Mouse (Mus musculus) right cerebral cortex, postnatal 25 days (tissue): ENCODE data around the gene Cmpk1.
"Not testable (repeated sequence)": the region's sequence is repeated elsewhere in the genome, so short reads cannot be mapped to it uniquely, and the experiment has no call there.

ENCODE experiments used
- DNase-seq: peaks from one replicate; pipeline ENCODE4 v3.0.0; 2022

Cmpk1 gene

GRCm38 (mm10) chr4:114986591-114987432 is at the start of gene Cmpk1:
Cmpk1 (minus strand) TSS chr4:114987241.
- DNase-seq: peak; percentile 87

GRCm38 (mm10) chr4:115035043-115035442 is 48.0 kb upstream of the Cmpk1 start:
- DNase-seq: no peak

GRCm38 (mm10) chr4:115019997-115020396 is 33.0 kb upstream of the Cmpk1 start:
- DNase-seq: no peak

DNA sequence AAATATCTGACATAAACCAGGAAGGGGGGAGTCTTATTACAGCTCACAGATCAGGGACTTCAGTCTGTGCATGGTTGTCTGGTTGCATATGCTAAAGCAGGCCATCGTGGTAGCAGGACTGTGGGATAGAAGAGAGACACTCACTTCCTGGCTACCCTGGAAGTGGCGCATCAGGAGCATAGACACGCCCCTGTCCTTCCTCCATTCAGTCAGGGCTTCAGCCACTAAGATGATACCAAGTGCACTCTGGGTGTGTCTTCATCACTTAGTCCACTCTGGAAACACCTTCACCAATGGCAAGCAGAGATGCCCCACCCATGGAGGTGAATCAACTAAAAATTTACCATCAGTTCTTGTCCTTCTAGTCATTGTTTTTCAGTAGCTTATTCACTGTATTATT is 27.2 kb upstream of the Cmpk1 start:
- no peak for DNase-seq

DNA sequence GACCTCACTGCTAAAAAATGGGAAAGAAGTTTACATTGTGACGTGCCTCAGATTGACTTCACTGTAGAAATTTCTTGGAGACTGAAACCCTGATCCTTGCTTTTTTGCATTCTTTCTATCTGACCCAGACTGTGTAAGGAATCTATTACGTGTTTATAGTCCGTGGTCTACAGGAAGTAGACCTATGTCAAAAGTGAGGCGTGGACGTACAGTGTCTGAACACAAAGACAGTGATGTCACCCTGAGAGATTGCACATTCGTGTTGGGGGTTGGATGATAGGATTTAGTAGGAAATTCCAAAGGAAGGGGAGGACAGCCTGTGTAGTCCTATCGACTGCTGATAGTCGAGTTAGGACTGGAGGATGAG is 13.4 kb upstream of the Cmpk1 start:
- DNase-seq: no peak

GRCm38 (mm10) chr4:114999773-115000428 is 12.9 kb upstream of the Cmpk1 start, which contains the start of gene Stil:
Stil (plus strand) TSS chr4:115000159.
- peak; percentile 94 for DNase-seq

DNA sequence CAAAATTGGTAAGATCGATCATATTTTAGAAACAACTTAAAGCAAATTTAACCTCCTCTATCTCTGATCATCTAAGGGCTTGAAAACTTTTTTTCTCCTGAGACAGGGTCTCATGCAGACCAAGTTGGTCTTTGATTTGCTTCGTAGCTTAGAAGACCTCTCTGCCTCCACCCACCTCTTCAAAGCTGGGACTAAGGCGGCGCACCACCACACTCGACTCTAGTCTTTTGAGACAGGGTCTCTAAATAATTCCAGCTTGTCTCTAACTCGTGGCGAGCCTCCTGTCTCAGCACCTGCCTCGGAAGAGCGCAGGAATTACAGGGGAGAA is 12.4 kb upstream of the Cmpk1 start:
- DNase-seq: no peak

DNA sequence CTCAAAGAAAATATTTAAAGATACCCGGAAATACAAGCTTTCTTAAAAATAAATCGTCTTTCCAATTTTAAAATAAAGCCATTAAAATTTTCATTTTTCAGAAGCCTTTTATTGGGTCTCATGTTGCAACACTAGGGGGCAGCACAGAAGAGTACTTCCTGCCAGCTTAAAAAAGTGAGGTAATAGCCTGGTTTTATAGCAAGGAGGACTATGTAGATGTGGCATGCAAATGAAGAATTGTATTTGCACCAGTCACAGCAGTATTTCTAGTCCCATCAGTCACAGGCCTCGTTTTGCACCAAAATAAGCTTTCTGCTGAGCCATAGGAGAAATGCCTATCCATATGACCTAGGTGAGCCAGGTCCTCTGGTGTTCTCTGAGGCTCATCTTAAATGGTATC is 10.0 kb upstream of the Cmpk1 start:
- no peak for DNase-seq

GRCm38 (mm10) chr4:114994218-114994617 is 7.2 kb upstream of the Cmpk1 start:
- no peak for DNase-seq

DNA sequence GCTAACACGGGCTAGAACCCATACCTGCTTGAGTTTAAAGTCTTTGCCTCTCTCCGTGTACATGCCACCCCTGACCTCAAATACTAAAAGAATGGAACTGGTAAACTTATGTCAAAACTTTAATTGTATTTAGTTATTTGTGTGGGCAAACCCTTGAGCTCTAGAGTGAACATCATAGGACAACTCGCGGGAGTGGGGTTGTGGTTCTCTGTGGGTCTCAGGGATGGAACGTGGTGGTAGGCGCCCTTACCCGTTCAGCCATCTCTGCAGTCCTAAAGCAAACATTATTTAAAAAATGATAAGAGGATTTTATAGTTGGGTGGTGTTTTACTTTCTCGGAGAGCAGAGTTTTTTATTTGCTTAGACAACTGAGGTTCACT is 840 bp downstream of the Cmpk1 start:
- no peak for DNase-seq

- DNase-seq: no peak
Observed at GRCm38 (mm10) chr4:114983020-114983419, 4.0 kb downstream of the Cmpk1 start.

GRCm38 (mm10) chr4:114982619-114983018 is 4.4 kb downstream of the Cmpk1 start:
- no peak for DNase-seq

- no peak for DNase-seq
Observed at GRCm38 (mm10) chr4:114973229-114973740, 13.8 kb downstream of the Cmpk1 start.

DNA sequence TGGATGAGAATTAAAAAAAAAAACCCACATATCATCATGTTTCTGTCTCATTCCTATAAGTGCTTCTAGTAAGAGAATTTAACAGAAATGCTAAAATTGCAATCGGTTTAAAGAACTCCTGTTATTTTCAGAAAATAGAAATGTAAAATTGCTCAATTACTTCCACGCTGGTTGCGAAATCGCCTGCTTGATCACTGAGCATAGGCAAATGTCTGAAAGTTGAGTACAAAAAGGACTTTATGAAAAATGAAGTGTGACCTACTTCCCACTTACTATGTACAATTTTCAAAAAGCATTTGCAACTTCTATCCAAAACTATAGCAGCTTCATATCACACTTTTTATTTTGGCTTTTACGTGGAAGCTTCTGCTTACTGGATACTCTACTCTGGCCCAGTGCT is 16.3 kb downstream of the Cmpk1 start:
- no peak for DNase-seq

- DNase-seq: not testable (repeated sequence)
Observed at GRCm38 (mm10) chr4:114960881-114961280, 26.2 kb downstream of the Cmpk1 start.

GRCm38 (mm10) chr4:114959533-114959932 is 27.5 kb downstream of the Cmpk1 start:
- DNase-seq: no peak

GRCm38 (mm10) chr4:114958786-114959185 is 28.3 kb downstream of the Cmpk1 start:
- DNase-seq: no peak

DNA sequence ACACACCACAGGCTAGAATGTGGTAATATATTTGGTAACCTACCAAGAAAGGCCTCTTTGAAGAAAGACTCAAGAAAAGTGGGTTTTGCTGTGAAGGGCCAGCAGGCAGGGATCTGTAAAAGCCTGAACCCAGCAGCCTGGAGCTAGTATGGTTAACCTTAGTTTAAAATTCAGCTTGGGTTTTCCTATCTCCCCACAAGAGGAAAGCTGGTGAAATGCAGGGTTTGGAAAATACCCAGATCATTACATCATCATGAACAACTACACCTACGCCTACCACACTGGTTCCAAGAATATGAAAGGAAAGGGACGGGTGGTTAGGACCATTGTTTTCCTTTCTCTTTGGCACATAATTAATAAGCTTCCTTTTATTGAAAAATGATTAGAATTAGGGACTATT is 28.8 kb downstream of the Cmpk1 start:
- no peak for DNase-seq

DNA sequence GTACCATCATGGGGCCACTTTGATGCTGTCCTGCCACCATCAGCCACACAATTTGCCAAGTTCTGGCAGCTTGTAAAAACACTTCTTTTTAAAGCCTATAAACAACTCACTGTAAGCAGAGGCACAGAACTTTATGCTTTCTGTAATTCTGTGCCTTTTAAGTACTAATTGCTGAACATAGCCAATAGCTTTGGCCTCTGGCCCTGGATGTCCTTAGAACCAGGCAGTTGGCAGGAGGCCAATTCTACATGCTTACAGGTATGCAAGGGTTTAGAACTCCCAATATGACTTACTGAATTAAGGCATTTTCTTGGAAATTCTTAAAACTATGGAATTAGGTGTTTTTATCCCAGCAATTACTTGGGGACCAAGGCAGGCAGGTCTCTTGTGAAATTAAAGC is 29.6 kb downstream of the Cmpk1 start:
- DNase-seq: no peak

- DNase-seq: no peak
Observed at GRCm38 (mm10) chr4:114953172-114953571, 33.9 kb downstream of the Cmpk1 start.

DNA sequence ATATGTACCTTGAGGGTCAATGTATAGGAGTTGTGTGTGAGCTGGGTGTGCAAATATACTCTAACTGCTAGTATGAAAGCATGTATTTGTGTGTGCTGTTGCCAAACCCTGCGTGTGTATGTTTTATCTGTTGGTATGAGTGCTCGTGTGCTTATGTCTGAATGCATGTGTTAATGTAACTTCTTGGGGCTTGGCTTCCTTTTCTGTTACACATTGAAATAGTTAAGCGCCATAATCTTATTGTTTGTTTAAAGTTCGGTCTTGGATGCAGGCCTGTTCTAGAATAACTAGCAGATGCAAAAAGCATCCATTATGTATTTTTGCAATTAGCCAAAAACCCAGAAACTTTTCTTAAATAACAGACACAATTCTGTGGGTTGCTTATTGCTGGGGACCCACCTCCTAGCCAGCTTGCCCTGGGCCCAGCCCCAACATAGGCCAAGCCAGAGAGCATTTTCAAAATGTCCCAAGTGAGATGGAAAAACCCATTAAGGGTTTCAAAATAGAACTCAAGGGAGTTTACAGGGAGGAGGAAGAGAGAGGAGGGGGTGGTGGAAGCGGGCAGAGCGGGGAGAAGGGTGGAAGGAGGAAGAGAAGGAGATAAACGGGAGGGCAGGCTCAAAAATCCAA is 39.1 kb downstream of the Cmpk1 start:
- no peak for DNase-seq

DNA sequence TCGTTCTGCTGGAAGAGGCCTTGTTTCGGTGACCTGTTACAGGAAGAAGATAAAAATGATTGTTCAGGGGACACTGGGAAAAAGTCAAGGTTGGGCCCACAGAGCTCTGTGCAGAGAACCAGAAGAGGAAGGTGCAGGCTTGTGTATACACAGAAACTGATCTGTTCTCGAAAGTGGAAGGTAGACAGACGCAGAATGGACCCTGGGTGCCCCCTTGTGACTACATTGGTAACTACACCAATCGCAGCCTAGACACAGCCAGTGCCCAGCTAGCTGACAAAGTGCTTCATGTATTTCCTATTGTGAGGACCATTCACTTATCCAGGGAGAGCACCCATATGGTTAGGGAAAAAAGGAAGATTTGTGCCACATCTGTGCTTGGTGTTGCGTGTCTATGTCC is 39.6 kb downstream of the Cmpk1 start:
- peak; percentile 80 for DNase-seq

DNA sequence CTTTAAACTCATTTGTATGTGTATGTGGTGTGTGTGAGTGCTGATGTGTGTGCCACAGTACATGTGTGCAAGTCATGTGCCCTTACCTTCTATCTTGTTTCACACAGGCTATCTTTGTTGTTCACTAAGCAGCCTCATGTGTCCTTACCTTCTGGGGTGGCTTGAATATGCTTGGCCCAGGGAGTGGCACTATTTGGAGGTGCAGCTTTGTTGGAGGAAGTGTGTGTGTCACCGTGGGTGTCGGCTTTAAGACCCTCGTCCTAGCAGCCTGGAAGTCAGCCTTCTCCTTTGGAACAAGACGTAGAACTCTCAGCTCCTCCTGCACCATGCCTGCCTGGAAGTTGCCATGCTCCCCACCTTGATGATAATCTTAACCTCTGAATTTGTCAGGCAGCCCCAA is 40.6 kb downstream of the Cmpk1 start:
- no peak for DNase-seq

DNA sequence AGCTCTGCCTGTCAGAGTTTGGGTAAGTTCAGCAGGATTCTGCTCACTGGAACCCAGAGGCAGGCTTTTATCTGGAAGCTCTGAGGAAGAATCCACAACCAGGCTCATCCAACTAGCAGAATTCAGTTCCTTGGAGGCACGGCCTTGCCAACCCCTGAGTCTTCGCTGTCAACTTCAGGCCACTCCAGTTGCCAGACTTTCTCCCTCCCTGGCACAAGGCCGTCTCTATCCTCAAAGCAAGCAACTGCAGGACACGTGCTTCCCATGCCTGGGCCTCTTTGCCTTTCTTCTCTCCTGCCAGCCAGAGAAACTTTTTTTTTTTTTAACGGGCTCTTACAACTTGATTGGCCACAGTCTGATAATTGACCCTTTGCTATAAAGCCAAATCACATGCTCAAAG is 42.0 kb downstream of the Cmpk1 start:
- DNase-seq: no peak
